Mouse (Mus musculus) heart, postnatal 0 days (tissue): ENCODE measurements at regions not wholly inside any gene's neighbourhood (a gene's known extent, or its start where the extent isn't known, plus 50 kb on each side); places are given as distances from the start of the nearest gene placed in this dataset.

ENCODE experiments used
- CTCF ChIP-seq: IDR thresholded peaks from 2 replicates; pipeline ENCODE4 v1.5.1; 2016; ENCODE audit warnings: antibody characterized with exemption, control low read depth, low read depth
- EP300 ChIP-seq: IDR thresholded peaks from 2 replicates; pipeline ENCODE4 v1.6.1; 2016; ENCODE audit warnings: antibody characterized with exemption, low read depth

DNA sequence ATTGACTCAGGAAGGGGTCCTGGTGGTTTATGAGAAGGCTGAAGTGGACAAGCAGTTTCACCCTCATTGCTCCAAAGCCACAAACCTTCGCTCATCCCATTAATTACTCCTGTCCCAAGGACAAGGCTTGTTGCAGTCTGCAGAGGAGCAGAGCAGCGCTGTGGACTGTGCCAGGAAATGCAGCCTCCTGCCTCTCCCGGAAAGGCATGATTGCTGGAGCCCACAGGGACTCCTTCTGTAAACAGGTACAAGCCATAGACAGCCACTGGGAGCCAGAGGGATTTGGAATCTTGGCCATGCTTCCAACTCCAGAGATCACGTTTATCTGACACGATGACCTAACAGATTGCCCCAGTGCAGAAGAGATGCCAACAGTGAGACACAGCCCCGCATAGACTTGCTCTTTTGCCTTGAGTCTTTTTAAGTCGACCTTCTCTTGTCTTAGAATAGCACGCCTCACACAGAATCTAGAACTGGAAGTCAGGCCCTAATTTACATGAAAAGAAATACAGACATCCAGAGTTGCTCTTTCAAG is 275.6 kb upstream of the Nfe2l3 start:
- TF ChIP-seq CTCF (no peak), EP300 (no peak)
